ENCODE assay signal across 8 mouse cellular contexts in genomic region chr9:63146126-63146855, GRCm38 (mm10). TPM values are rescaled to one million over a fixed set of nuclear protein-coding genes. Genes with fewer than 3 reads are reported as not detected.
DNase-seq lines count a peak whose midpoint lies in the region; ATAC-seq and TF ChIP-seq lines count a peak whose summit lies in the region.

No protein-coding gene starts in this region.

- H3K36me3 ChIP-seq in liver, embryonic 12.5 days = no peaks in the 10 kb centered on the region
- H3K36me3 ChIP-seq in stomach, postnatal 0 days (ENCODE audit: control insufficient read depth, insufficient read depth, low read length) = no peaks in the 10 kb centered on the region

- no peak for TF ChIP-seq EP300 in stomach, postnatal 0 days (optimal IDR thresholded peaks at IDR 0.05)

- no peak overlapping the region for H3K27ac ChIP-seq in liver, embryonic 12.5 days
- no peak overlapping the region for H3K27ac ChIP-seq in stomach, postnatal 0 days (replicated peaks)

- peaks cover 100% of the 10 kb centered on the region for H3K27me3 ChIP-seq in liver, embryonic 12.5 days (replicated peaks)
- H3K27me3 ChIP-seq in stomach, postnatal 0 days (ENCODE audit: control insufficient read depth, insufficient read depth, low read length) = peaks cover 74% of the 10 kb centered on the region

- no peak for TF ChIP-seq CTCF in stomach, postnatal 0 days (IDR thresholded peaks at IDR 0.05; ENCODE audit: low read depth)

- H3K4me3 ChIP-seq in liver, embryonic 12.5 days = peak overlapping the region; percentile 23; the same call in 1 of the 2 replicates
- peak overlapping the region; percentile 31 for H3K4me3 ChIP-seq in stomach, postnatal 0 days (ENCODE audit: low read depth, low read length)

- DNase-seq in embryo, embryonic 9.5 days (ENCODE audit: extremely low spot score) = peak; percentile 39
- no peak for DNase-seq in embryo, embryonic 10.5 days (ENCODE audit: low spot score)
- peak; percentile 43 for DNase-seq in testis, postnatal 10 days (ENCODE audit: low spot score)
- no peak for DNase-seq in testis, postnatal 14 days (ENCODE audit: low spot score)
- no peak for DNase-seq in stomach, postnatal 0 days (ENCODE audit: low spot score)
- DNase-seq in layer of hippocampus, postnatal 25 days (ENCODE audit: extremely low spot score in 1 of 2, low spot score in 1 of 2) = no peak
- no peak for DNase-seq in left cerebral cortex, adult 18-20 months (ENCODE audit: low spot score in 2 of 2)

- no peak overlapping the region for H3K9ac ChIP-seq in liver, embryonic 12.5 days
- no peak overlapping the region for H3K9ac ChIP-seq in stomach, postnatal 0 days (ENCODE audit: low read length)

- H3K9me3 ChIP-seq in liver, embryonic 12.5 days (replicated peaks) = no peaks in the 10 kb centered on the region
- no peaks in the 10 kb centered on the region for H3K9me3 ChIP-seq in stomach, postnatal 0 days (ENCODE audit: control insufficient read depth, low read length)

- WGBS in liver, embryonic 12.5 days (ENCODE audit: insufficient replicate concordance) = 2% methylated on average over 46 of the region's 46 CpGs
- 2% methylated on average over 46 of the region's 46 CpGs for WGBS in stomach, postnatal 0 days

- ATAC-seq in liver, embryonic 12.5 days = no peak
- ATAC-seq in stomach, postnatal 0 days (ENCODE audit: low FRiP score, low TSS enrichment) = no peak

- peak overlapping the region; percentile 40 for H3K4me2 ChIP-seq in liver, embryonic 12.5 days
- peak overlapping the region; percentile 36 for H3K4me2 ChIP-seq in stomach, postnatal 0 days (replicated peaks; ENCODE audit: low read depth)

- peaks cover 36% of the 10 kb centered on the region for H3K4me1 ChIP-seq in liver, embryonic 12.5 days
- H3K4me1 ChIP-seq in stomach, postnatal 0 days (replicated peaks; ENCODE audit: control insufficient read depth, insufficient read depth) = no peaks in the 10 kb centered on the region

RNA-seq across cellular contexts. Expression of gene Skor1, which starts 2.5 kb away (rescaled TPM):
- not detected in 2 replicates for polyA plus RNA-seq in liver, embryonic 12.5 days (2016; fragmentation: Nextera tagmentation; extraction: Ambion mirVana)
- not detected in 2 replicates for polyA plus RNA-seq in stomach, postnatal 0 days (2015; fragmentation: Nextera tagmentation; extraction: Ambion mirVana)
- total RNA-seq in layer of hippocampus, postnatal 25 days (2021) = under 1 TPM in 1 of 2 experiments, not detected in 1; 0.17 TPM
- total RNA-seq in left cerebral cortex, adult 18-20 months (2021) = under 1 TPM; 0.23 TPM

Comparison
In these comparisons a context has a peak if more than half of its experiments do, and no peak if none do; other contexts are left out.
1. DNase-seq: peak in embryo, embryonic 9.5 days (single experiment) and testis, postnatal 10 days (single experiment); none in embryo, embryonic 10.5 days (single experiment), testis, postnatal 14 days (single experiment), stomach, postnatal 0 days (single experiment), layer of hippocampus, postnatal 25 days (0 of 2) and left cerebral cortex, adult 18-20 months (0 of 2).